Comparison of ENCODE assay signal across 17 mouse cellular contexts in the genomic region with DNA sequence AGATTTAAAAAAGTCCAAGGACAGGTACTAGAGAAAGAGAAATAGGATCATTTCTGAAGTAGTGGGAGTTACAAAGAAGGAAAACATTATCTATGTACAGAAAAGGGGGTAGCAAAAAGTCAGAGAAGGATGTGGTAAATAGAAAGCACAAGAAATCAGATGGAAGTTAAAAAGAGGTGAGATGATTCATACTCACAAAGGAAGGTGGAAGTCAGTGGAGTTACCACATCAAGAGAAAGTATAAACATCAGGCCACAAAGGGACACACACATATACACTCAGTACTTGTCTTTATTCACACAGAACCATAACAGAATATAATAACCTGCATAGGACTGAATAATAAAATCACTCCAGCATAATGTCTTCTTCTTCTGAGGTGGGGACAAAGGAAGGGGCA. TPM values are rescaled to one million over a fixed set of nuclear protein-coding genes. Genes with fewer than 3 reads are reported as not detected.
"Had no signal": no experiment of that assay in that cellular context is flagged by ENCODE, and none has a peak within 500 bp of the region (broad histone marks: within the 10 kb centered on the region; RNA-seq: fewer than 3 reads in every experiment).

No protein-coding gene starts in this region.

- H3K4me2 ChIP-seq: limb, embryonic 12.5 days; midbrain, embryonic 15.5 days; neural tube, embryonic 13.5 days had no signal

- H3K36me3 ChIP-seq: limb, embryonic 12.5 days; midbrain, embryonic 15.5 days; neural tube, embryonic 13.5 days had no signal

- H3K4me1 ChIP-seq: limb, embryonic 12.5 days; midbrain, embryonic 15.5 days; neural tube, embryonic 13.5 days had no signal

- H3K27me3 ChIP-seq: limb, embryonic 12.5 days; midbrain, embryonic 15.5 days; neural tube, embryonic 13.5 days had no signal

- ATAC-seq: midbrain, embryonic 15.5 days had no signal

- H3K4me3 ChIP-seq: limb, embryonic 12.5 days; midbrain, embryonic 15.5 days; neural tube, embryonic 13.5 days had no signal

- H3K27ac ChIP-seq: limb, embryonic 12.5 days; liver, embryonic 14.5 days; midbrain, embryonic 15.5 days; neural tube, embryonic 13.5 days had no signal

- H3K9ac ChIP-seq: limb, embryonic 12.5 days; liver, embryonic 14.5 days; midbrain, embryonic 15.5 days; neural tube, embryonic 13.5 days had no signal

- DNase-seq: kidney, adult 18-20 months; kidney, postnatal 10 days; liver; lung, adult 18-20 months; right cerebral cortex, postnatal 14 days; thymus, postnatal 14 days had no signal

- H3K9me3 ChIP-seq: limb, embryonic 12.5 days; midbrain, embryonic 15.5 days; neural tube, embryonic 13.5 days had no signal

RNA-seq across cellular contexts. Expression of a gene that starts 34.6 kb away (rescaled TPM):
- total RNA-seq: layer of hippocampus, postnatal 25 days; left cerebral cortex, postnatal 25 days; monocyte, adult 5-6 weeks had no signal
- polyA plus RNA-seq: kidney, embryonic 14.5 days; limb, embryonic 12.5 days; lung, embryonic 16.5 days; midbrain, embryonic 15.5 days; neural tube, embryonic 13.5 days; spleen, adult 2 months; stomach, embryonic 16.5 days had no signal
